Mouse (Mus musculus) stomach, embryonic 16.5 days (tissue): ENCODE data around the gene Ccl8. TPM values are rescaled to one million over a fixed set of nuclear protein-coding genes. Genes with fewer than 3 reads are reported as not detected.

Experiments used
- ATAC-seq: fragments of 200-750 bp; cut with Nextera tagmentation; 2 replicates; pipeline ENCODE4 v1.8.0; 2017; ENCODE audit warnings: moderate number of reproducible peaks, moderate TSS enrichment; ENCODE audit not compliant: insufficient read depth, low FRiP score
- H3K27ac ChIP-seq: fragments of 300-500 bp; sonication (generic); 2 replicates; pipeline ENCODE4 v1.5.1; 2014; ENCODE audit warnings: low read length
- H3K27me3 ChIP-seq: fragments of 300-500 bp; sonication (generic); 2 replicates; pipeline ENCODE4 v1.6.1; 2014; ENCODE audit warnings: low read length, control low read depth, mixed read lengths; ENCODE audit not compliant: control insufficient read depth, insufficient read depth
- H3K36me3 ChIP-seq: fragments of 300-500 bp; sonication (generic); 2 replicates; pipeline ENCODE4 v1.6.1; 2014; ENCODE audit warnings: low read length; ENCODE audit not compliant: control insufficient read depth, insufficient read depth
- H3K4me1 ChIP-seq: fragments of 300-500 bp; sonication (generic); 2 replicates; pipeline ENCODE4 v1.6.1; 2014; ENCODE audit warnings: low read length, control low read depth, mixed read lengths; ENCODE audit not compliant: control insufficient read depth, insufficient read depth
- H3K4me2 ChIP-seq: fragments of 300-500 bp; sonication (generic); 2 replicates; pipeline ENCODE4 v1.6.1; 2014; ENCODE audit warnings: low read depth, low read length, mixed read lengths
- H3K4me3 ChIP-seq: fragments of 300-500 bp; sonication (generic); replicated peaks from 2 replicates; pipeline ENCODE4 v1.5.1; 2014; ENCODE audit warnings: mild to moderate bottlenecking, low read length
- H3K9ac ChIP-seq: fragments of 300-500 bp; sonication (generic); 2 replicates; pipeline ENCODE4 v1.6.1; 2014; ENCODE audit warnings: low read length
- H3K9me3 ChIP-seq: fragments of 300-500 bp; sonication (generic); replicated peaks from 2 replicates; pipeline ENCODE4 v1.6.1; 2016; ENCODE audit warnings: low read length, control low read depth; ENCODE audit not compliant: control insufficient read depth
- WGBS: fragments of 180-500 bp; shearing (Covaris S2); extraction: QIAGEN DNeasy Blood & Tissue Kit; methylation state at CpG from one replicate; pipeline ENCODE4 v1.1.7; 2014; 5-methylcytosine and 5-hydroxymethylcytosine counted together
- polyA plus RNA-seq: library from polyadenylated mRNA; unstranded; fragments of >200 nt; fragmentation: Nextera tagmentation; extraction: Ambion mirVana; gene quantifications from 2 replicates; pipeline ENCODE4 v1.2.1, GENCODE M21; 2015

Ccl8 gene
- not detected in 2 replicates for polyA plus RNA-seq

DNA sequence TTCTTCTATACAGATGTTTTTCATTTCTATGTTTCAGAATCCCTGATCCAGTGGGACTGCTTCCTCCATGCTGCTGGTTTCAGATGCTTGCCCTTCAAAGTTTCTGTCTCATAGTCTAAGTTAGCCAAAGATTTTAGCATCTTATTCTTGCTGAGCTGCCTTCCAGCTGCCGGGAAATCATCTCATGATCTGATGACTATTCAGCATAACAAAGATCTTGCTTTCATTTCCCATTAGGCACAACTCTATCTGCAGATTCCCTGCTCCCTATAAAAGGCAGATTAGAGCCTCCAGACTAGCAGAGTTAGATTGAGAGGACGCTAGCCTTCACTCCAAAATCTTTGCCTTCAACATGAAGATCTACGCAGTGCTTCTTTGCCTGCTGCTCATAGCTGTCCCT lies at the start of gene Ccl8:
TSS of gene Ccl8 (plus strand) at position 301 of the 400 bp plus-strand sequence.
- H3K9ac ChIP-seq: no peak within 1 kb of the TSS

DNA sequence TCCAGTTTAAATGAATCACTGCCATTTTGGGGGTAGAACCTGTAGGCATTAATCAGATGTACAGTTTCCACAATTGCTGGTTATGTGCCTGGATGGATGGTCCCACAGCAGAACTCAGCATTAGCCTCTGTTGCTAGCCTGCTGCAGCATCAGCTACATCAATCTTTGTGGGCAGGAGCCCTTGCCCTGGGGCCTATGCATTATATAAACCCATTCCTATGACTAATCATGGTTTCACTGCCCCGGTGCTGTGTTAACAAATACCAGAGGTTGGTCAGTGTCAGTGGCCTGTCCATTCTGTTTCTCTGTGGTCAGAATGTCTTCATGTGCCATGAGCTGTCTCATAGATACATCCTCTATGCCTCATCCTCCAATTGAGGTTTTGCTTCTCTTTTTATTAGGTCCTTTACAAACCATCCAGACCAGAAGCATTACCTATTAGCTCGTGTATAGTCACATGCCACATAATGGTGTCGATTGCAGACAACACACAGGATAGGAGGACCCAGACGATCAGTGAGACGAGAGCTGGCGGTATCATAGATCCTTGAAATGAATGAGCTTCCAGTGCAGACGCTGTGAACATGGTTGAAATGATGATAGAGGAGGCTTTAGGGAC lies 47.9 kb upstream of the Ccl8 start:
- Histone ChIP-seq H3K9me3 (no peaks in the 10 kb centered on the region), H3K4me2 (no peak overlapping the region), H3K36me3 (no peaks in the 10 kb centered on the region), H3K4me1 (0 out of 2 replicates have a peak, but pooled peaks cover 5% of the 10 kb centered on the region), H3K9ac (no peak overlapping the region), H3K27ac (no peak overlapping the region), H3K4me3 (no peak overlapping the region), H3K27me3 (no peaks in the 10 kb centered on the region)
- WGBS: 76% methylated on average over 7 of the region's 7 CpGs
- no peak for ATAC-seq

More for the DNA sequence above, at the start of gene Ccl8:
- no peak within 1 kb of the TSS for H3K4me3 ChIP-seq
- H3K36me3 ChIP-seq: no peaks in the 10 kb centered on the region
- WGBS: 81% methylated on average over 3 of the region's 3 CpGs
- no peaks in the 10 kb centered on the region for H3K4me1 ChIP-seq
- H3K9me3 ChIP-seq: no peaks in the 10 kb centered on the region
- no peak within 1 kb of the TSS for H3K4me2 ChIP-seq
- H3K27ac ChIP-seq: no peak within 1 kb of the TSS
- H3K27me3 ChIP-seq: no peaks in the 10 kb centered on the region
- ATAC-seq: no peak

DNA sequence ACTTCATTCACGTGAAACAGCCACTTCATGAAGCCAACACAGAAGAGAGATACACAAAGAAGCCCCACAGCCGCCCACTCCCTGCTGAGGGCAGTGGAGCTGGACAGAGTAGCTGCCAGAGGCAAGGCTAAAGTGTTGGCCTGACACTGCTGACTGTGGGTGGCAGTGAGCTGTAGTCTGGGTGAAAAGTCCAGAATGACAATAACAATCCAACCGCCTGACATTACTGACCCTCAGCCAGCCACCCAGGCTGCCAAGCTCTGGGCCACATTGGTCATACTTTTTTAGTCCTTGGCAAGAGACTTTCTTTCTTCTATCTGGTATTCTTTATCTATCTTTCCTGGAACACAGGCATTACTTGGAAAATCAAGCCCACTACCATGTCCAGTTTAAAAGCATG lies 43.9 kb upstream of the Ccl8 start:
- no peaks in the 10 kb centered on the region for H3K27me3 ChIP-seq
- ATAC-seq: no peak
- 77% methylated on average over 3 of the region's 3 CpGs for WGBS
- no peaks in the 10 kb centered on the region for H3K36me3 ChIP-seq
- H3K4me3 ChIP-seq: no peak overlapping the region
- H3K27ac ChIP-seq: peak overlapping the region; percentile 29; the same call in 1 of the 2 replicates
- no peak overlapping the region for H3K4me2 ChIP-seq
- H3K4me1 ChIP-seq: 0 out of 2 replicates have a peak, but pooled peaks cover 5% of the 10 kb centered on the region
- no peaks in the 10 kb centered on the region for H3K9me3 ChIP-seq
- no peak overlapping the region for H3K9ac ChIP-seq

DNA sequence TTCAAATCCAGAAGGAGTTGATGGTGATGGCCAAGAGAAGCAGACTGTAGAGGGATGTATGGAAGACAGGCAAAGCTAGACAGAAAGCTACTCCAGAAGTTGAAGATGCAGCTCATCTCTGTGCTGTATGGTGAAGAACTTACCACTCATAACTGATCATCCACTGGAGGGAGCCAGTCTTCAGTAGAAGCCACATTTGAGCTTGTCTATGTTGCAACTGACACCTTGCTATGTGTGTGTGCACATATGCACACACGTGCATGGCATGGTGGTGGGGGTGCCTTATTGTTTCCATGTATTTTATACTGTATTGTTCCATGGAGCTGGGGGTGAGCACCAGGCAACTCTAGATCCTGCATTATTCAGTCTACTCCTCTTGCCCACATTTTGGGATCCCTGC lies 42.6 kb upstream of the Ccl8 start:
- ATAC-seq: no peak
- Histone ChIP-seq H3K9me3 (no peaks in the 10 kb centered on the region), H3K27me3 (no peaks in the 10 kb centered on the region), H3K4me2 (no peak overlapping the region), H3K9ac (no peak overlapping the region), H3K36me3 (no peaks in the 10 kb centered on the region), H3K4me3 (no peak overlapping the region), H3K4me1 (0 out of 2 replicates have a peak, but pooled peaks cover 5% of the 10 kb centered on the region), H3K27ac (no peak overlapping the region)
- WGBS: 79% methylated on average over 1 of the region's 1 CpGs

DNA sequence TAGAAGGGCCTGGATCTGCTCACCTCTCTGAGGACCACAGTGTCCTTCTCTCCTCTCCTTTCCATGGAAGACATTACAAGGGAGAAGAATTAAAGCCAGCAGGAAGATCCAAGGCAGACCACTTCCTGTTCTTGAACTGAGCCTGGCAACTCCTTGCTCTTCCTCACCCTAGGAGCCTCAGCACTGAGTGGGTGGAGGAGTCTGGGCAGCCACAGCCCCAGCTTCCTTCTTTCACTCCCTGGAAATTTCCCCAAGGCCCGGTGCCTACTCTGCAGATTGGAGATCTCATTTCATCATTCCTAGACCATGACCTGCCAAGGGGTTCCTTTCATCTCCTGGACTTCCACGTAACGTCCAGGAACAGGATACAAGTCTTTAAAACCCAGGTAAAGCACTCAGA lies 42.0 kb upstream of the Ccl8 start:
- H3K9me3 ChIP-seq: no peaks in the 10 kb centered on the region
- 67% methylated on average over 3 of the region's 3 CpGs for WGBS
- H3K27ac ChIP-seq: no peak overlapping the region
- no peaks in the 10 kb centered on the region for H3K27me3 ChIP-seq
- ATAC-seq: no peak
- H3K4me1 ChIP-seq: 0 out of 2 replicates have a peak, but pooled peaks cover 5% of the 10 kb centered on the region
- no peak overlapping the region for H3K4me3 ChIP-seq
- H3K36me3 ChIP-seq: no peaks in the 10 kb centered on the region
- no peak overlapping the region for H3K4me2 ChIP-seq
- H3K9ac ChIP-seq: no peak overlapping the region

DNA sequence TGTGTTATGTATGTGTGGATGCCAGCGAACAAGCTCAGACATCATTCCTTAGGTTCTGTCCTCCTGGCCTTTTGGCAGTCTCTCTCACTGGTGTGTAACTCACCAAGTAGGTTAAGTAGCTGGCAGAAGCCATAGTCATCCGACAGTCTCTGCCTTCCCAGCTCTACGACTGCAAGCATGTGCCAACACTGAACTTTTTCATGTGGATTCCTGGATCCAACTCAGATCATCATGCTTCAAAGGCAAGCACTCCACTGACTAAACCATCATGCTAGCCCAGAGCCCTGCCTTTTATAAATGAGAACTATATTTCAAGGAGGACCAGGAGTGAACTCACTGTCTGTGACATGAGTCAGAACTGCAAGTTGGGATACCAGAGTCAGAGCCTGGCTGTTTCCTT lies 41.3 kb upstream of the Ccl8 start:
- Histone ChIP-seq H3K27ac (no peak overlapping the region), H3K27me3 (no peaks in the 10 kb centered on the region), H3K9ac (no peak overlapping the region), H3K9me3 (no peaks in the 10 kb centered on the region), H3K36me3 (no peaks in the 10 kb centered on the region), H3K4me2 (no peak overlapping the region), H3K4me1 (0 out of 2 replicates have a peak, but pooled peaks cover 5% of the 10 kb centered on the region), H3K4me3 (no peak overlapping the region)
- ATAC-seq: no peak
- WGBS: 84% methylated on average over 3 of the region's 3 CpGs

DNA sequence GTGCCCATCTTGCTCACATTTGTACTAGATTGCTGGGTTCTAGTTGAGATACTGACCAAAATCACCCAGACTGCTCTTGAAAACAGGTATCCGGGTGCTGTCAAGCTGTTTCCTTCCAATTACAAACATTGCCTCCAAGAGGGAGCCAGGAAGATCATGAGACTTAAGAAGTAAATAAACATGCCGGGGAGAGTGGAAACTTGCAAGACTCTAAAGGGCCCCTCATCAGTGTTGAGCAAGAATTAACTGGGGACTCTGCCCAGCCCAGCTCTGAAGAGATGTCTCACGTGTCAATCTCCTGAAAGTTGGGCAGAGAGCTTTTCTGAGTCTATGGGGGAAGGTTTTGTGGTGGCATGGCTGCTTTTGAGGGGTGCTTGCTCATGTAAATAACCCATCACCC lies 38.0 kb upstream of the Ccl8 start:
- H3K9me3 ChIP-seq: no peaks in the 10 kb centered on the region
- no peak overlapping the region for H3K9ac ChIP-seq
- no peak for ATAC-seq
- H3K36me3 ChIP-seq: no peaks in the 10 kb centered on the region
- H3K27ac ChIP-seq: no peak overlapping the region
- WGBS: 52% methylated on average over 3 of the region's 3 CpGs
- H3K4me3 ChIP-seq: no peak overlapping the region
- no peaks in the 10 kb centered on the region for H3K4me1 ChIP-seq
- H3K27me3 ChIP-seq: no peaks in the 10 kb centered on the region
- no peak overlapping the region for H3K4me2 ChIP-seq

DNA sequence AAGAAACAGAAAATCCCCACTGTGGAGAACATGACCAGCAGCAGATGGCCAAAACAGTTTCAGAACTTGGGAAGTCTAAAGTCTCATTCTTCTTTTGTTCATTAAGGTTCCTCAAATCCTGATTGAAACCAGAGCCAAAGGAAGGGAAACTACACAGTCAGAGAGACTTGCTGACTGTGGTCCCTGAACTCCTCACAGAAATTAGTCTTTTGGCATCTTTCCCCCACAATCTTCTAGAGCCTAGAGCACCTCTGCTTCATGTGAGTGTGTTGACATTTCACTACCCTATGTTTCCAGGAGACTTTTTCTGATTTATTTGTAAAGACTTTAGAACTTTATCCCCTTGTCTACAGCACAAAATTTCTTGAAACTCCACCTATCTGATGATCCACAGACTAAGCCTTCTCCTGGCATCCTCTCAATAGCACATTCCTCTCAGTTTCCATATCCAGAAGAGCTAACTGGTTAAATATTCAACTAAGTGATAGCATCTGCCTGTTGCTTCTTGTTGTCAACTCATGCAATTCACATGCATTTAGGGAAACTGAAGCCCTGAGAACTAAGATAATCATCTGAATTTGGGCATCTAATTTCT lies 36.8 kb upstream of the Ccl8 start:
- no peak overlapping the region for H3K4me2 ChIP-seq
- no peaks in the 10 kb centered on the region for H3K36me3 ChIP-seq
- no peaks in the 10 kb centered on the region for H3K4me1 ChIP-seq
- H3K9me3 ChIP-seq: no peaks in the 10 kb centered on the region
- no peaks in the 10 kb centered on the region for H3K27me3 ChIP-seq
- 0 out of 2 replicates have a peak overlapping the region, but pooled peaks have one; percentile 0 for H3K27ac ChIP-seq
- no peak overlapping the region for H3K4me3 ChIP-seq
- peak; percentile 73 for ATAC-seq
- H3K9ac ChIP-seq: no peak overlapping the region

DNA sequence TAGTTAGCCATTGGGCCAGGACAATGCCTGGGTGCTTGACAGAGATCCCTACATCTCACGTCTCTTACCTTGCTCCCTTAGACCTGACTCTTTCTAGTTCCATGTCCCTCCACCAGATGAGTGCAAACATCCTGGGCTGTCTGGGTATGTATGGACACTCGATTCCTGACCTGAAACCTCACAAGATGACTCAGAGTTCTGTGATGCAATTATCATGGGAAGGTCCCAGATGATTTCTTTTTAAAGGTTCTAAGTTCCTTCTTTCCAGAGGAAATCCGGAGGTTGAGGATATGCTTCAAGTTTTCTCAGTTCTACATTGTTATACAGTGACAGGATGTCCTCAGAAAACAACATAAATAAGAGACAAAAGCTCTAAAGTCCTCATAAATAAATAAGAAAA lies 34.1 kb upstream of the Ccl8 start:
- H3K9ac ChIP-seq: no peak overlapping the region
- no peaks in the 10 kb centered on the region for H3K27me3 ChIP-seq
- ATAC-seq: no peak
- no peaks in the 10 kb centered on the region for H3K36me3 ChIP-seq
- no peaks in the 10 kb centered on the region for H3K9me3 ChIP-seq
- no peak overlapping the region for H3K4me3 ChIP-seq
- no peak overlapping the region for H3K27ac ChIP-seq
- no peaks in the 10 kb centered on the region for H3K4me1 ChIP-seq
- no peak overlapping the region for H3K4me2 ChIP-seq
- WGBS: 72% methylated on average over 3 of the region's 3 CpGs
